Mouse (Mus musculus) CD4-positive, CD25-positive, alpha-beta regulatory T cell, adult 4 months (primary cell): Measurements from ENCODE around the gene Rsl1. TPM values are rescaled to one million over a fixed set of nuclear protein-coding genes. Genes with fewer than 3 reads are reported as not detected.

Experiments
- ATAC-seq: one replicate; pipeline ENCODE4 v1.8.0; 2017
- polyA plus RNA-seq, 2 experiments: library from polyadenylated mRNA; unstranded; fragments of 100-300 nt; shearing (Covaris generic); gene quantifications; one replicate each; pipeline ENCODE4 v1.2.1; 2017

Gene Rsl1
- polyA plus RNA-seq = 10 to 100 TPM; 22.0 to 28.0 TPM

DNA sequence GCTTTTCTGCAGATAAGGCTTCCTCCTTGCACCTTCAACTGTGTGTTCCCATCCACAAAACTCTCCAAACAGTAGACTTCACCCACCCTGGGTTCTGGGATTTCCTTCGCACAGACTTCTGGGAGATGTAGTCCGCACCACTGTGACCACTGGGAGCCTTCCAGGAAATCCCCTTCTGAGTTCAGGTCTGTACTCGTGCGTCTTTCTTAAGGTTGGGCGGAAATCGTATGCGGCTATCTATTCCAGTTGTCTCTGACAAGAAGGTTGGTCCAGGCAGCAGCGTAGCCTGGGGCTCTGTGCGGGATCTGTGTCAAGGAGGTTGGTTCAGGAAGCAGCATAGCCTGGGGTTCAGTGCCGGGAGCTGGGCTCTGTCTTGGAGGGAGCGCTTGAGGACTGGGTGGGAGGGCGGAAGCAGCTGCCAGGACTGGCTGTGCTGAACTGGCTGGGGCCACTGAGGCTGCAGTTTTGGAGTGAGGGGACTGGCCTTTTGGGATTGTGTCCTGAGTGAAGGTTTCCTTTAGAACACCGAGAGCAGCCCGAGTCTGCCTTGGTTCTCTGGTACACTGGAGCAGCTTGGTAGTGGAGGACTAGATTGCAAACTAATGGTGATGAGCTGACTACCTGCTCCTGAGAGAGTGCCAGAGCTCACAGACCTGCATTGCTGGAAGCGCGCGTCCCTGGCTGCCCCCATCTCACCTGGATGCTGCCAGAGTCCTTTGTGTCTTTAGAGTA lies at the start of gene Rsl1:
Gene Rsl1 (plus strand): TSS at position 192 of the 732 bp plus-strand sequence.
- ATAC-seq = peak; percentile 98

DNA sequence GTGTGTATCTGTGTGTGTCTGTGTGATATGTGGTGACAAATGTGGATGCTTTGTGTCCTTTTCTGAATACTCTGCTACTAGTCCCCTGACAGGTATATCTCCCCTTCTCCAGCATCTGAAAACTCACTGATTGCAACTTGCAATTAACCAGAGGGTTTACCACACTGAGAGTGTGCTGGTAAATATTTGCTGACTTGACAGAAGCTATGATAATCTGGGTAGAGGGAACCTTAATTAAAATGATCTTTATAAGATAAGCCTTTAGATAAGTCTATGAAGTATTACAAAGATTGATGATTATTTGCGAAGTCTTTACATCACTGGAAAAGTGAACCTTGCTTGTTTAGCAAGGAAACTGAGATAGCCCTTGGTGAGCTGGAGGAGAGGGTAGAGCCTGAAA lies 48.5 kb upstream of the Rsl1 start:
- no peak for ATAC-seq

DNA sequence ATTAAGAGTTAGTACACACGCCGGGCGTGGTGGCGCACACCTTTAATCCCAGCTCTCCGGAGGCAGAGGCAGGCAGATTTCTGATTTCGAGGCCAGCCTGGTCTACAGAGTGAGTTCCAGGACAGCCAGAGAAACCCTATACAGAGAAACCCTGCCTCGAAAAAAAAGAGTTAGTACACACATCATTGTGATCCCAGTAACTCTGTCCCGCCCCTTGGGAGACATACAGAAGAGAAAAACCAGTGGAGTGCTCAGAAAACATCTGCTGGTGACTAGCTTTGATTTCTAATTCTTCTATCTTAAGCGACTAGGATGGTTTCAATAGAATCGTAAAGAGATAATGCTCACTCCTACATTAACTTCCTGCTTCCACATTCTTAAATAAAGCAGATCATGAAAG lies 45.5 kb upstream of the Rsl1 start:
- ATAC-seq = peak; percentile 1

DNA sequence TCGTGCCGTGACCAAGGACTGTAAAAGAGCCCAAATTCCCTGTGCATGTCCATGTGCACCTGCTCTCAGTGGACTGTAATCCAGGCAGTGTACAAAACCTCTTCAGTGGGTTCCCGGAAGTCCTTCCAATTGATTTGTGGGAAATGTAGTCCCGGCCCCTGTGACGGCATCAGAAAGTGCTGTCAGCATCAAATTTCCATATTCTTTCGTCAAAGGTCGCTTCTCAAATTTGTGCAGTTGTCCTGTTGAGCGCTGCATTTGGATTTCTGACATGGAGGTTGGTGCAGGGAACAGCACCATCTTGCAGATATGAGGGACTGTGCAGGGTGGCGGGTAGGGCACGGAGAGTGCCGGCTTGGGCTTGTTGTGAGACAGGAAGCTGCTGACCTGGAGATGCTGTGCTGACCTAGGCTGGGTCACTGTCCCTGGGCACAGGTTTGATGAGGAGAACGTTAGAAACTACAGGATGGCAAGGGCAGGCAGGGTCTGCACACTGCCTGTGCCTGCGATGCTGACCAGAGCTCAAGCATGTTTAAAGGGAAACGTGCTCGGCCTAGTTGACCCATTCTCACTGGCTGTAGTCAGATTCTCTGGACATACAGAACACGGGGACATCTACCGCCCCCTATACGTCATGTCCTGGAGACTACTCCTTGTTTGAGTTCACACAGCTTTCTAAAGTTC lies 44.8 kb upstream of the Rsl1 start:
- peak; percentile 99 for ATAC-seq

DNA sequence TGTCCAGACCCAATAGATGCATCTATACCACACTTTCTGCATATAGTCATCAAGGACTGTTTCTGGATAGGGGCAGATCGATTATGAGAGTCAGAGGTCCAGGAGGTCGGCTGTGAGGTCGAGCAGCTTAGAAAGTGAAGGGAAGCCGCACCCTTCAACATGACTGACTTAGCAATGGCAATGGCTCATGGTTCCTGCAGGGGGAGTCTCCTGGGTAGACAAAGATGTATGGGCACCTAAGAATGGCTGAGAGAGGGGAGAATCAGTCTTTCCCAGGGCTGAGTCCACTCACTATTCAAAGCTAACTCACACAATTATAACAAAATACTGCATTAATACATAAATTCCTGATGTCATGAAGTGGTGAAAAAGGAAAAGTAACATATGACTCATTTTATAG lies 6.9 kb upstream of the Rsl1 start:
- ATAC-seq = peak; percentile 59

DNA sequence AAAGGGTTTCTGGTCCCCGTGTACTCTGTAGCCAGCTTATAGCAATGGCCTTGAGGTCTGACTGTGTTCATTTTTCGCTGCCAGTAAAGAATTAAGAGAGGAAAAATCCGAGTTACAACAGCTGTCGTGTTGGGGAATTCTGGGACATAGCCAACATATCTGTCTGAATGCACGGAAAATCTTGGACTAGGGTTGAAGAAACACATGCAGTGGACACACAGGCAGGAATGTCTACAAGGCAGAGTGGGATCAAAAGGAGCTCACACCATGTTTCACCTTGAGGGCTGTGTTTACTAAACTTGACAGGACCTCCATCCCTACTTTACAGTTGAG lies 707 bp downstream of the Rsl1 start:
- ATAC-seq = no peak

DNA sequence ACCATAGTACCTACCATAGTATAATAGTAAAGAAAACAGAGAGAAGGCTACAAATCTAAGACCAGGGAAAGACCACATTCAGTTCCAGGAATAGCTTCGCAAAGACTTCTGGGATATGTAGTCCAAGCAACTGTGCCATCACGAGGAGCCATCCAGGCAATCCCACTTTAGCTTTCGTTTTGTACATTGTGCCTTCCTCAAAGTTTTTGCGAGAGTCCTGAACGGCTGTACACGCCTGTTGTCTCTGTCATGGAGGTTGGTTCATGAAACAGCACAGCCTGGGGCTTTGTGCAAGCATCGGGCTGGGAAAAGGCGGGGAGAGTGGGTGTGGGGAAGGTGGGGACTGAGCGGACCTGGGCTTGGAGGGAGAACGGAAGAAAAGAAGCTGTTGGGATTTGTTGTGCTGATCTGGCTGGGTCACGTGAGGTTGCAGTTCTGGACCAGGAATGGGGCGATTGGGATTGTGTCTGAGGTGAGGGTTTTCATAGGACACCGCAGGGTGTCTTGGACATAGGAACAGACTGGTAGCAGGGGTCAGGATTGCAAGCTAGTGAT lies 21.4 kb downstream of the Rsl1 start, which contains the start of gene Zfp455:
Gene Zfp455 (plus strand): TSS at position 167 of the 555 bp plus-strand sequence.
- ATAC-seq = peak; percentile 97

DNA sequence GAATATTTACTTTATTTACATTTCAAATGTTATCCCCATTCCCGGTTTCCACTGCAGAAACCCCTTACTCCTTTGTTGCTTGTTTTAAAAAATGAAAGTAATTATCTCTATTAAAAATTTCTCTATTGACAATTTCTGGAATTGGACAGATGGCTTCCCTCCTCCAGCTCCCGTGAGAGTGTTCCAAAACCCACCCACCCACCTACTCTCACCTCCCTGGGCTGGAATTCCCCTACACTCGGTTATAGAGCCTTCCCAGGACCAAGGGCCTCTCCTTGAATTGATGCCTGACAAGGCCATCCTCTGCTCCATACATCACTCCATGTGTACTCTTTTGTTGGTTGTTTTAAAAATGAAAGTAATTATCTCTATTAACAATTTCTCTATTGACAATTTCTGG lies 28.7 kb downstream of the Rsl1 start:
- no peak for ATAC-seq

DNA sequence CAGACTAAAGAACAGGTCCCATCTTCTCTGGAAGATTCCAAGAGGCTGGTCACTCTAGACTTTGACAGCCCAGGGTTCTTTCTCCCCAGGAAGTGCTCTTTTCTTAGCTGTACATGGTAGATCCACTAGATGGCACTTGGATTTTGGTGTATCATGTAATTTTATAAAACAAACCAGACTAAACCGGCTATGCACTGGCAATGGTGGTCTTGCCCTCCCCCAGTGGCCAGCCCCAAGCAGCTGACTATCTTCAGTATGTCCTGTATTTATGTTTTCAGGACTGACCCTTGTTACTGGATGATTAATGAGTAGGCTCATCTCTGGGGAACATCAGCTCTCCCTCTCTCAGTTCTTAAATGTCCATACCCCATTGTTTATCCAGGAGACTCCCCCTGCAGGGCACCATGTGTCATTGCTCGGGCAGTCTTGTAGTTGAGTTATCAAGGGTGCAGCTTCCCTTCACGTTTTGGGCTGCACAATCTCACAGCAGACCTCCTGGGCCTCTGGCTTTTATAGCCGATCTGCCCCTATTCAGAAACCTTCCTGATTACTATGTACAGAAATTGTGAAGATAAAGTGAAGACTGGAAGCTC lies 41.1 kb downstream of the Rsl1 start:
- peak; percentile 83 for ATAC-seq

Other genes starting within 250 kb of the Rsl1 start
- 10 to 100 TPM in 1 of 2 experiments, 1 to 10 TPM in 1; 9.5 to 10.5 TPM for gene Zfp712, start 112.0 kb upstream of the Rsl1 start, polyA plus RNA-seq
- 1 to 10 TPM; 6.7 to 8.1 TPM for gene Zfp708, start 75.2 kb upstream of the Rsl1 start, polyA plus RNA-seq
- 1 to 10 TPM; 2.2 to 5.6 TPM for gene Gm28557, start 64.6 kb upstream of the Rsl1 start, polyA plus RNA-seq
- under 1 TPM; 0.24 to 0.37 TPM for gene Rslcan18, start 56.9 kb upstream of the Rsl1 start, polyA plus RNA-seq
- 1 to 10 TPM; 2.7 to 3.2 TPM for gene Zfp759, start 51.5 kb upstream of the Rsl1 start, polyA plus RNA-seq
- 1 to 10 TPM; 4.3 to 6.5 TPM for gene Zfp455, start 21.3 kb downstream of the Rsl1 start, polyA plus RNA-seq
- 1 to 10 TPM in 1 of 2 experiments, under 1 TPM in 1; 0.96 to 1.5 TPM for gene Zfp458, start 105.3 kb downstream of the Rsl1 start, polyA plus RNA-seq
- 1 to 10 TPM in 1 of 2 experiments, under 1 TPM in 1; 0.72 to 1.5 TPM for gene Zfp457, start 133.3 kb downstream of the Rsl1 start, polyA plus RNA-seq
- gene Zfp595, start 159.4 kb downstream of the Rsl1 start, polyA plus RNA-seq = 1 to 10 TPM; 6.9 to 7.7 TPM
- 1 to 10 TPM in 1 of 2 experiments, not detected in 1; 2.0 TPM for gene Gm28044, start 187.4 kb downstream of the Rsl1 start, polyA plus RNA-seq
- 1 to 10 TPM; 2.4 to 2.7 TPM for gene Zfp953, start 187.4 kb downstream of the Rsl1 start, polyA plus RNA-seq
- 1 to 10 TPM; 1.0 to 1.1 TPM for gene Gm28041, start 202.6 kb downstream of the Rsl1 start, polyA plus RNA-seq
- gene Zfp456, start 202.6 kb downstream of the Rsl1 start, polyA plus RNA-seq = 1 to 10 TPM; 4.2 to 7.7 TPM
- gene Zfp429, start 226.6 kb downstream of the Rsl1 start, polyA plus RNA-seq = 10 to 100 TPM; 21.8 to 24.6 TPM
- 1 to 10 TPM; 2.3 to 2.4 TPM for gene Zfp459, start 248.2 kb downstream of the Rsl1 start, polyA plus RNA-seq